Mouse (Mus musculus) limb, embryonic 11.5 days (tissue): Measurements from ENCODE around the gene Cacnb1. TPM values are rescaled to one million over a fixed set of nuclear protein-coding genes. Genes with fewer than 3 reads are reported as not detected.

Experiments
- ATAC-seq: fragments of 200-750 bp; cut with Nextera tagmentation; 2 replicates; pipeline ENCODE4 v1.8.0; 2017; ENCODE audit warnings: low read depth; ENCODE audit not compliant: insufficient number of reproducible peaks, low FRiP score, low TSS enrichment
- DNase-seq: peaks from one replicate; pipeline ENCODE4 v3.0.0-alpha.2; 2015; ENCODE audit warnings: low spot score
- H3K27ac ChIP-seq: fragments of 300-500 bp; sonication (generic); replicated peaks from 2 replicates; pipeline ENCODE4 v1.5.1; 2014; ENCODE audit warnings: low read depth, mild to moderate bottlenecking, low read length
- H3K27me3 ChIP-seq: fragments of 300-500 bp; sonication (generic); 2 replicates; pipeline ENCODE4 v1.6.1; 2014; ENCODE audit warnings: mild to moderate bottlenecking, low read length, mixed read lengths; ENCODE audit not compliant: control insufficient read depth, insufficient read depth
- H3K36me3 ChIP-seq: fragments of 300-500 bp; sonication (generic); 2 replicates; pipeline ENCODE4 v1.6.1; 2014; ENCODE audit warnings: mild to moderate bottlenecking, low read length, moderate library complexity, mixed read lengths; ENCODE audit not compliant: control insufficient read depth, insufficient read depth
- H3K4me1 ChIP-seq: fragments of 300-500 bp; sonication (generic); 2 replicates; pipeline ENCODE4 v1.6.1; 2014; ENCODE audit warnings: low read length, mixed read lengths; ENCODE audit not compliant: control insufficient read depth, insufficient read depth
- H3K4me2 ChIP-seq: fragments of 300-500 bp; sonication (generic); 2 replicates; pipeline ENCODE4 v1.6.1; 2014; ENCODE audit warnings: low read depth, mild to moderate bottlenecking, moderate library complexity; ENCODE audit not compliant: severe bottlenecking
- H3K4me3 ChIP-seq: fragments of 300-500 bp; sonication (generic); 2 replicates; pipeline ENCODE4 v1.5.1; 2014; ENCODE audit warnings: low read depth, low read length
- H3K9ac ChIP-seq: fragments of 300-500 bp; sonication (generic); 2 replicates; pipeline ENCODE4 v1.6.1; 2014; ENCODE audit warnings: mild to moderate bottlenecking, low read length
- H3K9me3 ChIP-seq: fragments of 300-500 bp; sonication (generic); 2 replicates; pipeline ENCODE4 v1.6.1; 2016; ENCODE audit warnings: low read length; ENCODE audit not compliant: control insufficient read depth
- WGBS: fragments of 180-500 bp; shearing (Covaris S2); extraction: QIAGEN DNeasy Blood & Tissue Kit; methylation state at CpG from one replicate; pipeline ENCODE4 v1.1.7; 2014; 5-methylcytosine and 5-hydroxymethylcytosine counted together
- polyA plus RNA-seq: library from polyadenylated mRNA; unstranded; fragments of >200 nt; fragmentation: Nextera tagmentation; extraction: Ambion mirVana; gene quantifications from 2 replicates; pipeline ENCODE4 v1.2.1, GENCODE M21; 2014

Gene Cacnb1
- polyA plus RNA-seq, 1 experiment from 2014 or later = 6.8 TPM

DNA sequence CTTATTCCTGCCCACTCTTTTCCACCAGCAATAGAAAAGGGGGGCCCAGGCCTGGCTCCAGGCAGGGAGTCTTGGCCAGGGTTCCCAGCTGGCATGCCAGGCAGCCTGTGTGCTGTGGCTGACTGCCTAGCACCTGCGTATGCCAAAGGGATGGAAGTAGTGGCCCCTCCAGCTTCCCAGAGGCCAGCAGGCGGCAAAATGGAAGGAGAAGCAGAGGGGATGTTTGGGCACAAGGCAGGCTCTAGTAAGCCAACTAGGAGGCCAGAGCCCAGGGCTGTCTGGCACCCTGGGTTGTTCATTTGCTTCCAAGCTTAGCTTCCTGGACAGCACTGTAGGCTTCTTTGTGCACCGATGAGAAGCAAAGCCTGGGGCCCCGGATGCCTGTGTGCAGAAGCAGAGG is 24.9 kb upstream of the Cacnb1 start:
- Histone ChIP-seq H3K4me3 (no peak overlapping the region), H3K4me1 (no peaks in the 10 kb centered on the region), H3K27me3 (peaks cover 28% of the 10 kb centered on the region), H3K36me3 (no peaks in the 10 kb centered on the region), H3K27ac (no peak overlapping the region), H3K4me2 (no peak overlapping the region), H3K9ac (no peak overlapping the region), H3K9me3 (no peaks in the 10 kb centered on the region)
- WGBS = 86% methylated on average over 4 of the region's 4 CpGs
- no peak for DNase-seq
- no peak for ATAC-seq

DNA sequence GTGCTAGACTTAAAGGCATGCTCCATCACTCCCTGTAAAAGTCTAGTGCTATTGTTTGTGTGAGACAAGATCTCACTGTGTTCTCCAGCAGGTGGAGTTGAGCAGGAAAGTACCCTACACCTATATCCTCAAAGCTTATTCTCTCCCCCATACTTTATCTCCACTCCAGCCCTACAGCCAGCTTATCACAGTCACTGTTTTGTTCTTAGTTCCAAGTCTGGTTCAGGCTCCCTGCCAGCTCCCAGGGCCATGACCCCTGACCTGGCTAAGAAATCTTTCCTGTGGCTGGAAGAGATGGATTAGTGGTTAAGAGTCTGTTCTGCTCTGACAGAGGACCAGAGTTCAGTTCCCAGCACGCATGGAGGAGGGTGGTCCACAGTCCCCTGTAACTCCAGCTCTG is 23.6 kb upstream of the Cacnb1 start:
- no peaks in the 10 kb centered on the region for H3K9me3 ChIP-seq
- no peak for DNase-seq
- no peak overlapping the region for H3K4me3 ChIP-seq
- ATAC-seq = no peak
- H3K4me2 ChIP-seq = no peak overlapping the region
- WGBS = 73% methylated on average over 1 of the region's 1 CpGs
- peaks cover 15% of the 10 kb centered on the region for H3K27me3 ChIP-seq
- H3K27ac ChIP-seq = no peak overlapping the region
- H3K9ac ChIP-seq = no peak overlapping the region
- no peaks in the 10 kb centered on the region for H3K4me1 ChIP-seq
- no peaks in the 10 kb centered on the region for H3K36me3 ChIP-seq

DNA sequence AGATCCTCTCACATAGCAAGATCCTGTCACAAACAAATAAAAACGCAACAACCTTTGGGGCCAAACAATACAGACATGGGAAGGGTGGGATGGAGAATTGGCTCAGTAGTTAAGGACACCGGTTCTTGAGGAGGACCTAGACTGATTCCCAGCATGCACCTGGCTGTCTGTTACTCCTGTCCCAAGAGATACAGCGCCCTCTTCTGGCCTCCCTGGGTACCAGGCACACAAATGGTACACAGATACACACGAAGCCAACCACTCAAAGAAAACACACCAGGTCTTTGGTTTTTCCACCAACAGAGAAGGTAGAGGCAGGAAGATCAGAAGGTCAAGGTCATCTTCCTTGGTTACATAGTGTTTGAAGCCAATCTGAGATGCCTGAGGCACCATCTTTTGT is 22.8 kb upstream of the Cacnb1 start:
- no peaks in the 10 kb centered on the region for H3K4me1 ChIP-seq
- H3K9me3 ChIP-seq = no peaks in the 10 kb centered on the region
- no peak overlapping the region for H3K4me3 ChIP-seq
- H3K27me3 ChIP-seq = peaks cover 6% of the 10 kb centered on the region
- H3K36me3 ChIP-seq = no peaks in the 10 kb centered on the region
- no peak overlapping the region for H3K4me2 ChIP-seq
- ATAC-seq (no peak), DNase-seq (no peak)
- H3K9ac ChIP-seq = no peak overlapping the region
- H3K27ac ChIP-seq = no peak overlapping the region
- 71% methylated on average over 4 of the region's 4 CpGs for WGBS

DNA sequence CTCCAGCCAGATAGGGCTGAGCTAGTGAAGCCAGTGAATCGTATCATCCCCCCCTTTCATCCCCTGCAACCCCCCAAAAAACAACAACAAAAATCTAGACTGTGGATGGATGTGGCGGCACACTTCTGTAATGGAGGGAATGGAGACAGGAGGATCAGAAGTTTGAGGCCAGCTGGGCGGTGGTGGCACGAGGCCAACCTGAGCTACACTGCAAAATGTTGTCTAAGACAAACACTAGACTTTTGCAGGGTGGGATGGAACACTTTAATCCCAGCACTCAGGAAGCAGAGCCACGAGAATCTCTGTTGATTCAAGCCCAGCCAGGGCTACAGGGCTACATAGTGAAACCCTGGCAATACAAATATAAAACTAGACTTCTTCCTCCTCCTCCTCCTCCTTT is 21.2 kb upstream of the Cacnb1 start:
- no peaks in the 10 kb centered on the region for H3K4me1 ChIP-seq
- H3K9me3 ChIP-seq = no peaks in the 10 kb centered on the region
- DNase-seq = no peak
- H3K4me3 ChIP-seq = no peak overlapping the region
- ATAC-seq = no peak
- WGBS = 75% methylated on average over 5 of the region's 5 CpGs
- no peak overlapping the region for H3K27ac ChIP-seq
- H3K4me2 ChIP-seq = no peak overlapping the region
- no peaks in the 10 kb centered on the region for H3K36me3 ChIP-seq
- H3K9ac ChIP-seq = no peak overlapping the region
- no peaks in the 10 kb centered on the region for H3K27me3 ChIP-seq

DNA sequence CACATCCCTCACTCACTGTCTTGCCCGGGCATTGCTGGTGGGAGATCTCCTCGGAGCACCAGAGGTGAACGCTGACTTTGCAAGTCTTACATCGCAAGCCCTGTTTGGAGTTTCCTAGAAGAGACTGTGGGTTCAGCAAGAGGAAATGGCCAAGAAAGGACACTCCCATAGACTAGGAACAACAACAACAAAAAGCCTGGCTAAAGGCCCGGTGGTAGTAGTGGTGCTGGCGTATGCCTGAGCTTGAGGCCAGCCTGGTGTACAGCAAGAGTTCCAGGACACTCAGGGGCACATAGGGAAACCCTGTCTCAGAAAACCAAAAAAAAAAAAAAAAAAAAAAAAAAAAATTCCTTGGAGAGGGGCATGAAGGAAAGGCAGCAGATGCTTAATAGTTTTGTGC is 19.9 kb upstream of the Cacnb1 start:
- H3K4me2 ChIP-seq = no peak overlapping the region
- 85% methylated on average over 6 of the region's 6 CpGs for WGBS
- H3K4me1 ChIP-seq = no peaks in the 10 kb centered on the region
- no peak overlapping the region for H3K4me3 ChIP-seq
- no peaks in the 10 kb centered on the region for H3K36me3 ChIP-seq
- peaks cover 1% of the 10 kb centered on the region; the same call in 1 of the 2 replicates for H3K27me3 ChIP-seq
- H3K9me3 ChIP-seq = no peaks in the 10 kb centered on the region
- H3K27ac ChIP-seq = no peak overlapping the region
- H3K9ac ChIP-seq = no peak overlapping the region
- ATAC-seq (no peak), DNase-seq (no peak)

DNA sequence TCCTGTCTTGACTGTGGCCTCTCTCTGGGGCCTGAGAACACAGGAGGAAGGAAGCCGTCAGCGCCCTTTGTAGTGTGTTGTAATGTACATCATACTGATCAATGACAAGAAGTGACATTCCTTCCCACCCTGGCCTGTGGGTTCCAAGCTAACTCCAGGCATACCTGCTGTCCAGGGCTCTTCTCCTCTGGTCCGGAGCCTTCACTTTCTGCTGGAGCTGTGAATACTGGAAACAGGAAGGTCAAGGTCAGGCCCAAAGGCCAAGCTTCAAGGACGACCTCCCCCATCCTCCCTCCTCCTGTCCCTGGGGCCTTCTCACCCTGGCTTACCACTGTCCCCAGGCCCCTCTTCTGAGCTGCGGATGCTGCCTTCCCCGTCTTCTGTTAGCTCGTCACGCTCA is 18.1 kb upstream of the Cacnb1 start:
- DNase-seq (no peak), ATAC-seq (no peak)
- WGBS = 63% methylated on average over 8 of the region's 8 CpGs
- Histone ChIP-seq H3K27ac (no peak overlapping the region), H3K4me2 (no peak overlapping the region), H3K4me3 (no peak overlapping the region), H3K4me1 (no peaks in the 10 kb centered on the region; the same call in none of the 2 replicates), H3K9ac (no peak overlapping the region), H3K27me3 (peaks cover 13% of the 10 kb centered on the region), H3K36me3 (no peaks in the 10 kb centered on the region), H3K9me3 (no peaks in the 10 kb centered on the region)

DNA sequence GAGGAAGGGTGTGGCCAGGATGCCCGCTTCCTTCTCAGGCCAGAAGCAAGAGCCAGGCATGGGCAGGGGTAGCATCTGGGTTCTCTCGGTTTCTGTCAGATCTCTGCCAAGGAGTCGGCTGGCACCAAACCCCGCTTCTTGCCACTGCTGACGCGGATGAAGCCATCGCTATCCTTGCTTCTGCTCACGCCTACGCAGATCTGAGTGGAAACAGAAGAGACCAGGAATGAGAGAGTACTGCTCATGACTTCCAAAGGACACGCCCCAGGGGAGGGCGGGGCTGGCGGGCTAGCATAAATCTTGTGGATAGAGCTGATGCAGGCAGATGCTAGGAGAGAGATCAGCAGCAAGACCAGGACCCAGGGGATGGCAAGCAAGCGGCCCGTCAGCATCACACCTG is 15.0 kb upstream of the Cacnb1 start:
- no peak overlapping the region for H3K4me2 ChIP-seq
- H3K9ac ChIP-seq = no peak overlapping the region
- no peak for ATAC-seq
- no peak for DNase-seq
- H3K9me3 ChIP-seq = no peaks in the 10 kb centered on the region
- H3K27ac ChIP-seq = no peak overlapping the region
- H3K4me3 ChIP-seq = no peak overlapping the region
- peaks cover 6% of the 10 kb centered on the region for H3K4me1 ChIP-seq
- peaks cover 16% of the 10 kb centered on the region for H3K27me3 ChIP-seq
- 63% methylated on average over 14 of the region's 14 CpGs for WGBS
- no peaks in the 10 kb centered on the region for H3K36me3 ChIP-seq

DNA sequence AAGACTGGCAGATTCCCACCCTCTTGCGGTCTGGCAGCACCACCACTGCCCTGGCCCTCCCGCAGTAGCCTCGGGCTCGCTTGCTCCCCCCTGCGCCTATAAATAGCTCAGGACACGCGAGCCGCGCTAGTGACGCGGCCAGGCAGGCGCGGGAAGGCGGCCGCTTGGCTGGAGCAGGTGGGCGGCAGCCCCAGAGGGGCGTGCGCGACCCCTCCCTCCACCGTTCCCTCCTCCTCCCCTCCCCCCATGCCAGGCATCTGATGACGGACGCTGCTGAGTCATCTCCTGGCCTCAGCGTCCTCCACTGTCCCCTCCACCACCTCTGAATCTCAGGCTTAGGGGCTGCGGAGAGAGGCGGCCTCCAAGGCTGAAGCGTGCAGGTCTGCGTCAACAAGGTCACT is 13.1 kb upstream of the Cacnb1 start:
- H3K4me2 ChIP-seq = peak overlapping the region; percentile 70
- peak overlapping the region; percentile 43; the same call in 1 of the 2 replicates for H3K9ac ChIP-seq
- DNase-seq (peak; percentile 58), ATAC-seq (peak; percentile 36)
- H3K4me3 ChIP-seq = peak overlapping the region; percentile 24
- no peak overlapping the region for H3K27ac ChIP-seq
- no peaks in the 10 kb centered on the region for H3K9me3 ChIP-seq
- H3K4me1 ChIP-seq = peaks cover 6% of the 10 kb centered on the region
- peaks cover 16% of the 10 kb centered on the region for H3K27me3 ChIP-seq
- WGBS = under 1% methylated on average over 27 of the region's 27 CpGs
- no peaks in the 10 kb centered on the region for H3K36me3 ChIP-seq

DNA sequence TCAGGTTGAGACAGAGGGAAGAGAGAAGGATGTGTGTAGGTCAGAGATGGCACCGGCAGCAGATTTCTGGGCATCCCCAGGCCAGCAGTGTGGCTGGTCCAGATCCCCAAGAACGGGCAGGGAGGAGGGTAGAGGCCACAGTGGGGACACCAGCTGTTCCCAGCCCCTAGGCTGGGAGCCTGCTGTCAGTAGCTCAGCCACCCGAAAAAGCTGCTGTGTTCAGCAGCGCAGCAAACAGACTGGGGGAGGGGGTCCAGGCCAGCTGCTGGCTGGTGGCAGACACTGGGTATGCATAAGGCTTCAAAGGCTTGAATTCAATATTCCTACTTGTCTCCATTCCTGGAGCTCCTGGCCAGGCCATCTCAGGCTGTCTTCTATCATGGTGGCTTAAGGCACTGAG is 12.0 kb upstream of the Cacnb1 start:
- no peak overlapping the region for H3K4me3 ChIP-seq
- no peaks in the 10 kb centered on the region for H3K9me3 ChIP-seq
- ATAC-seq (no peak), DNase-seq (peak; percentile 44)
- H3K9ac ChIP-seq = no peak overlapping the region
- no peak overlapping the region for H3K4me2 ChIP-seq
- no peak overlapping the region for H3K27ac ChIP-seq
- peaks cover 6% of the 10 kb centered on the region for H3K36me3 ChIP-seq
- WGBS = 46% methylated on average over 4 of the region's 4 CpGs
- H3K4me1 ChIP-seq = peaks cover 6% of the 10 kb centered on the region
- peaks cover 16% of the 10 kb centered on the region for H3K27me3 ChIP-seq
